Mouse (Mus musculus): ENCODE measurements around the gene Pla1a. TPM values are rescaled to one million over a fixed set of nuclear protein-coding genes. Genes with fewer than 3 reads are reported as not detected.

Pla1a gene
- polyA plus RNA-seq, 1 experiment from 2014 or later: not detected

- H3K27ac ChIP-seq: peak overlapping the region; percentile 48
Observed at GRCm38 (mm10) chr16:38396155-38396554, 36.8 kb downstream of the Pla1a start.

GRCm38 (mm10) chr16:38395060-38395730 lies 37.8 kb downstream of the Pla1a start:
- peak overlapping the region; percentile 48 for H3K27ac ChIP-seq
- WGBS (ENCODE audit: missing documents): 27% methylated on average over 6 of the region's 6 CpGs
- H3K36me3 ChIP-seq (ENCODE audit: inconsistent target): no peaks in the 10 kb centered on the region
- no peaks in the 10 kb centered on the region for H3K79me2 ChIP-seq (ENCODE audit: inconsistent target)
- no peak overlapping the region for H3K4me3 ChIP-seq (ENCODE audit: inconsistent target)

More at GRCm38 (mm10) chr16:38396155-38396554, 36.8 kb downstream of the Pla1a start:
- Histone ChIP-seq H3K36me3 (ENCODE audit: inconsistent target) (no peaks in the 10 kb centered on the region), H3K4me3 (ENCODE audit: inconsistent target) (no peak overlapping the region), H3K79me2 (ENCODE audit: inconsistent target) (no peaks in the 10 kb centered on the region)
- under 1% methylated on average over 13 of the region's 13 CpGs for WGBS (ENCODE audit: missing documents)

GRCm38 (mm10) chr16:38394191-38394618 lies 38.7 kb downstream of the Pla1a start:
- no peaks in the 10 kb centered on the region for H3K36me3 ChIP-seq (ENCODE audit: inconsistent target)
- peak overlapping the region; percentile 48 for H3K27ac ChIP-seq
- 42% methylated on average over 8 of the region's 8 CpGs for WGBS (ENCODE audit: missing documents)
- no peak overlapping the region for H3K4me3 ChIP-seq (ENCODE audit: inconsistent target)
- no peaks in the 10 kb centered on the region for H3K79me2 ChIP-seq (ENCODE audit: inconsistent target)

GRCm38 (mm10) chr16:38392126-38392894 lies 40.6 kb downstream of the Pla1a start:
- Histone ChIP-seq H3K79me2 (ENCODE audit: inconsistent target) (no peaks in the 10 kb centered on the region), H3K27ac (no peak overlapping the region), H3K36me3 (ENCODE audit: inconsistent target) (no peaks in the 10 kb centered on the region), H3K4me3 (ENCODE audit: inconsistent target) (no peak overlapping the region)
- 92% methylated on average over 23 of the region's 23 CpGs for WGBS (ENCODE audit: missing documents)

- Histone ChIP-seq H3K27ac (no peak overlapping the region), H3K79me2 (ENCODE audit: inconsistent target) (no peaks in the 10 kb centered on the region), H3K4me3 (ENCODE audit: inconsistent target) (no peak overlapping the region), H3K36me3 (ENCODE audit: inconsistent target) (no peaks in the 10 kb centered on the region)
- 95% methylated on average over 7 of the region's 7 CpGs for WGBS (ENCODE audit: missing documents)
Observed at GRCm38 (mm10) chr16:38390322-38390721, 42.6 kb downstream of the Pla1a start.

GRCm38 (mm10) chr16:38389284-38389893 lies 43.6 kb downstream of the Pla1a start:
- no peak overlapping the region for H3K27ac ChIP-seq
- 97% methylated on average over 8 of the region's 8 CpGs for WGBS (ENCODE audit: missing documents)
- H3K4me3 ChIP-seq (ENCODE audit: inconsistent target): no peak overlapping the region
- no peaks in the 10 kb centered on the region for H3K79me2 ChIP-seq (ENCODE audit: inconsistent target)
- no peaks in the 10 kb centered on the region for H3K36me3 ChIP-seq (ENCODE audit: inconsistent target)

GRCm38 (mm10) chr16:38388757-38389156 lies 44.2 kb downstream of the Pla1a start:
- H3K4me3 ChIP-seq (ENCODE audit: inconsistent target): no peak overlapping the region
- no peaks in the 10 kb centered on the region for H3K79me2 ChIP-seq (ENCODE audit: inconsistent target)
- H3K27ac ChIP-seq: no peak overlapping the region
- no peaks in the 10 kb centered on the region for H3K36me3 ChIP-seq (ENCODE audit: inconsistent target)
- WGBS (ENCODE audit: missing documents): 91% methylated on average over 6 of the region's 6 CpGs

GRCm38 (mm10) chr16:38387389-38387788 lies 45.6 kb downstream of the Pla1a start:
- Histone ChIP-seq H3K36me3 (ENCODE audit: inconsistent target) (no peaks in the 10 kb centered on the region), H3K27ac (no peak overlapping the region)
- WGBS (ENCODE audit: missing documents): 95% methylated on average over 6 of the region's 6 CpGs

GRCm38 (mm10) chr16:38385700-38386099 lies 47.2 kb downstream of the Pla1a start:
- Histone ChIP-seq H3K36me3 (ENCODE audit: inconsistent target) (no peaks in the 10 kb centered on the region), H3K79me2 (ENCODE audit: inconsistent target) (no peaks in the 10 kb centered on the region), H3K4me3 (ENCODE audit: inconsistent target) (no peak overlapping the region), H3K27ac (no peak overlapping the region)
- 66% methylated on average over 4 of the region's 4 CpGs for WGBS (ENCODE audit: missing documents)

More at GRCm38 (mm10) chr16:38387389-38387788, 45.6 kb downstream of the Pla1a start:
- Histone ChIP-seq H3K79me2 (ENCODE audit: inconsistent target) (no peaks in the 10 kb centered on the region), H3K4me3 (ENCODE audit: inconsistent target) (no peak overlapping the region)

- Histone ChIP-seq H3K79me2 (ENCODE audit: inconsistent target) (no peaks in the 10 kb centered on the region), H3K27ac (no peak overlapping the region), H3K36me3 (ENCODE audit: inconsistent target) (no peaks in the 10 kb centered on the region), H3K4me3 (ENCODE audit: inconsistent target) (no peak overlapping the region)
- 78% methylated on average over 6 of the region's 6 CpGs for WGBS (ENCODE audit: missing documents)
Observed at GRCm38 (mm10) chr16:38385184-38385634, 47.7 kb downstream of the Pla1a start.

- no peak overlapping the region for H3K4me3 ChIP-seq (ENCODE audit: inconsistent target)
- H3K36me3 ChIP-seq (ENCODE audit: inconsistent target): no peaks in the 10 kb centered on the region
- WGBS (ENCODE audit: missing documents): 96% methylated on average over 2 of the region's 2 CpGs
- no peaks in the 10 kb centered on the region for H3K79me2 ChIP-seq (ENCODE audit: inconsistent target)
- no peak overlapping the region for H3K27ac ChIP-seq
Observed at GRCm38 (mm10) chr16:38383683-38384082, 49.3 kb downstream of the Pla1a start.

GRCm38 (mm10) chr16:38379926-38380325 lies 53.0 kb downstream of the Pla1a start:
- H3K27ac ChIP-seq: no peak overlapping the region
- no peaks in the 10 kb centered on the region for H3K36me3 ChIP-seq (ENCODE audit: inconsistent target)
- WGBS (ENCODE audit: missing documents): no CpG with 5 or more reads among the region's 3 CpGs
- H3K79me2 ChIP-seq (ENCODE audit: inconsistent target): no peaks in the 10 kb centered on the region
- H3K4me3 ChIP-seq (ENCODE audit: inconsistent target): no peak overlapping the region

- no peak overlapping the region for H3K4me3 ChIP-seq (ENCODE audit: inconsistent target)
- H3K27ac ChIP-seq: no peak overlapping the region
- no peaks in the 10 kb centered on the region for H3K36me3 ChIP-seq (ENCODE audit: inconsistent target)
- H3K79me2 ChIP-seq (ENCODE audit: inconsistent target): no peaks in the 10 kb centered on the region
- WGBS (ENCODE audit: missing documents): 84% methylated on average over 3 of the region's 3 CpGs
Observed at GRCm38 (mm10) chr16:38379493-38379892, 53.5 kb downstream of the Pla1a start.

- Histone ChIP-seq H3K27ac (no peak overlapping the region), H3K79me2 (ENCODE audit: inconsistent target) (no peaks in the 10 kb centered on the region), H3K36me3 (ENCODE audit: inconsistent target) (no peaks in the 10 kb centered on the region), H3K4me3 (ENCODE audit: inconsistent target) (no peak overlapping the region)
- 64% methylated on average over 6 of the region's 6 CpGs for WGBS (ENCODE audit: missing documents)
Observed at GRCm38 (mm10) chr16:38379088-38379487, 53.9 kb downstream of the Pla1a start.

- 95% methylated on average over 6 of the region's 6 CpGs for WGBS (ENCODE audit: missing documents)
- Histone ChIP-seq H3K79me2 (ENCODE audit: inconsistent target) (no peaks in the 10 kb centered on the region), H3K36me3 (ENCODE audit: inconsistent target) (no peaks in the 10 kb centered on the region), H3K4me3 (ENCODE audit: inconsistent target) (no peak overlapping the region), H3K27ac (no peak overlapping the region)
Observed at GRCm38 (mm10) chr16:38378591-38378990, 54.4 kb downstream of the Pla1a start.
